Mouse (Mus musculus): ENCODE data around the gene Ptar1.

The Ptar1 gene

DNA sequence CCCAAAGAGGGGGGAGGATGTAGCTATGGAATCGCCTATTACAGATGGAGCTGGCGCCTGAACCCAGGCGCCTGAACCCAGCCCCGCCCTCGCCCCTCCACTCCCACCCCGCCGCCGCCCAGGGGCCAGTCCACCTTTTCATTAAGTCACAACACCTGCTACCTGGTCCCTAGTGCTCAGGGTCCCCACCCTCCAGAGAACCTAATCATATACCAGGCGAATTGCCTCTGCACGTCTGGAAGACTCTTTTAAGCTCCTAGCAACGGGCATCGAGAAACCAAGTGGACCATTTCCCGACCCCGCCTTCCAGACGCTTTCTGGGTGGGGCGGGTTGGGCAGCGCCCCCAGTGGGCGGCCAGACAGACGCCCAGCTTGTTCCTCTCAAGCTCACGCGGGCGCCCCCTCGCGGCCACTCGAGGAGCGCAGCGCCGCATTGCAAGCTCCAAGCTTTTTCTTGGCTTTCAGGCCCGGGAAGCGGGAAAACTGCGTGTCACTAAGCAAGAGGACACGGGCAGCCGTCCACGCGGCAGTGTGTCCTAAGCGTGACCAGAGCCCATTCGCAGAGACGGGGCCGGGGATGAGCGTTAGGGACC is 70.8 kb downstream of the Ptar1 start:
- in situ Hi-C loops (cut with MboI; ENCODE audit: low sequenced_read_pairs), result no loop called here

DNA sequence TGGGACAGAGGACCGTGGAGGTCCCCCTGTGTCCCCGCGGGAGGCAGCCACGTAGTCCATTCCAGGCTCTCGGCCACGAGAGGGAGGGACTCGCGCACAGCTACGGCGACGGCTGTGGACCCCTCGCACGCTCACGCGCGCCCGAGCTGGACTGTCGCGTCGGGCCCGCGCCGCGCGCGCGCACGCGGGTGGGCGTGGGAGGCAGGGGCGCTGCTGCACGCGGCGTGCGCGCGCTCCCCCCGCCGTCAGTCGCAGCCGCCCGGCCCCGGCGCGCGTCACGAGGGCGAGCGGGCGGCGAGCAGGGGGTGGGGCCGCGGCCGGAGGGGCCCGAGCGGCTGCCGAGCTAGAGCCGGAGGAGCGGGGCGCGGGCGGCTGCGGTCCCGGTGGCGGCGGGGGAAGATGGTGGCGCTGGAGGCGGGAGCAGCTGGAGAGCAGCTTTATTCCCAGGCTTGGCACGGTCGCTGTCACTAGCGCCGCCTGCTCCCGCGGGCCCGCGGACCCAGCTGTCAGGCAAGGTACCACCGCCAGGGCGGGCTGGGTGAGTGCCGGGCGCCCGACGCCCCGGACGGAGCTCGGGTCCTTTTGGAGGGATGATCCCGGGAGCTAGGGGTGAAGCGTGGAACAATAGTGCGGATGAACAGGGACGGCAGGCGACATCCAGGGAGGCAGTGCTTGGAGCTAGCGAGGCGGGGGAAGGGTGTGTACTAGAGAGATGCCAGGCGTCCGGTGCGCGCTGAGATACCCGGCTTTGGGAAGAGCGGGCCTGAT is 71.5 kb downstream of the Ptar1 start, which contains the start of gene Apba1:
Gene Apba1, plus strand, starts transcription at position 334 of the 768 bp plus-strand sequence.
- in situ Hi-C loops (cut with MboI; ENCODE audit: low sequenced_read_pairs), result no loop called here

DNA sequence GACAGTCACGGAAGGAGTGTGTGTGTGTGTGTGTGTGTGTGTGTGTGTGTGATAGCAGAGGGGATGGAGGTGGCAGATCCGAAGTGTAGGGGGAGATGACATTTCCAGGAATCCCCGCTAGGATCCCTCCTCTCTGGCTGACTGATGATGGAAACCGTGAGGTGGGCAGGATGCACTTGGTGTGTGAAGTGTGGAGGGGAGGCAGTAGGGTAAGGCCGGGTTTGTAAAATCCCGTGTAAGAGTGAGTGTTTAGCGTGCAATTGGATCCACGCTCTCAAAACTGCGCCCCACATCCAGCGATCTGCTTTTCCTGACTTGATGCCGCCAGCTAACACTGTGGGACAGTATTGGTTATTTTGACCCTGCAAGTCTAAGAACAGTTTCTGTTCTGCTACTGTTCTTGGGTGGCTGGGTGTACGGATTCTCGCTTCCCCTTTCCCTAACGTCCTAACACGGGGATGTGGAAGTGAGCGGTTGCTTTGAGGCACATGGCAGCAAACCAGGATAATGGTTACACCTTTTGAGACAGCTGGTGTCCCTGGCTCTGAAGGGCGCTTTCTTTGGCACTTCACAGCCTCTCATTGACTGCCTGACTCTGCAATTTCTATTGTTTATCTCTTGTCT is 72.2 kb downstream of the Ptar1 start:
- in situ Hi-C loops (cut with MboI; ENCODE audit: low sequenced_read_pairs), result no loop called here

DNA sequence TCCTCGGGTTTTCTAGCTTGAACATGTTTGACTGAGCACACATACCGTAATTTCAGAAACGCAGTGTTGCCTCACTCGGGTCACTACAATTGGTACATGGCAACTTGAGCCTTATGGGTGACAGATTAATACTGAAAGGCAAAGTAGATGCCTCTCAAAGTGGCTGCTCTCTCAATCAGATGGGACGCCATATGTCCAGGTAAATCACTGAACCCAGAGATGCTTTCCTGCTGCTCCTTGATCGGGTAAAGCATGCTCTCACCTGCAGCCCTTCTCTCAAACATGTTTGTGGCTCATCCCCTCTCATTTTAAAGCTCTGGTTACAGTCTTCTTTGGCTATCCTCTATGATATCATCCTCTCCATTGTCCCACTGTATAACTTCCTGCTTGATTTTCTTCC is 76.1 kb downstream of the Ptar1 start:
- in situ Hi-C loops (cut with MboI; ENCODE audit: low sequenced_read_pairs), result no loop called here

DNA sequence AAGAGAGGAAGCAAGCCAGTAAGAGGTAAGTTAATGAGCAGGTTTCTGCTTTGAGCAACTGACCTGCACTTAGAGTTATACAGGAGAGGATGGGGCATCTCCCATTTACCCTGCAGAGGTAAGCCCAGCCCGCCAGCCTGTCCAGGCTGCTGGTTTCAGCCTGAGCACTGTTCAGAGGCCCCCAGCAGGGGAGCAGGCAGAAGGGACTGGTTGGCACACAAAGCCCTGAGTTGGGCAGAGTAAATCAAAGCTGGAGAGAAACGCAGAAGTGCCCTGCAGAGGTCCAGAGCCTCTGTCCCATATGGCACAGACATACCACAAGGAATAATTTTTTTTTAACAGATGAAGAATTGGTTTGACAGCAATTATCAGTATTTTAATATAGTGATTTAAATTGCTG is 76.8 kb downstream of the Ptar1 start:
- in situ Hi-C loops (cut with MboI; ENCODE audit: low sequenced_read_pairs), result no loop called here

DNA sequence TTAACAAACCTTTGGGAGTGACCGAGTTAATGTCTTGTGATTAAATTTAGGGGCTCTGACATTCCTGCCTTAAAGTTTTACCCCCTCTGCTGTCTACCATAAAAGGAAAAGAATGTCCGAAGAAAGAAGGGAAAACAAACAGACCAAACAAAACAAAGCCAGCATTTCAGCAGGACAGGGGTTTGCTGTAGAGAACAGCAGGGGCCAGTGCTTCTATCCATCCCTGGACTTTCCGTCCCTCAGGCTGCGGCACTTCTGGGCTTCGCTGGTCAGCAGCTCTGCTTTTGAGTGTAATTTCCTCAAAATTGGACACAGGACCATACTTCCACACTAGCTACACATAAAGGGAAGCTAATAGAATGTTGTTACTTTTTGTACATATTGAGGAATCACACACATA is 81.6 kb downstream of the Ptar1 start:
- in situ Hi-C loops (cut with MboI; ENCODE audit: low sequenced_read_pairs), result no loop called here

DNA sequence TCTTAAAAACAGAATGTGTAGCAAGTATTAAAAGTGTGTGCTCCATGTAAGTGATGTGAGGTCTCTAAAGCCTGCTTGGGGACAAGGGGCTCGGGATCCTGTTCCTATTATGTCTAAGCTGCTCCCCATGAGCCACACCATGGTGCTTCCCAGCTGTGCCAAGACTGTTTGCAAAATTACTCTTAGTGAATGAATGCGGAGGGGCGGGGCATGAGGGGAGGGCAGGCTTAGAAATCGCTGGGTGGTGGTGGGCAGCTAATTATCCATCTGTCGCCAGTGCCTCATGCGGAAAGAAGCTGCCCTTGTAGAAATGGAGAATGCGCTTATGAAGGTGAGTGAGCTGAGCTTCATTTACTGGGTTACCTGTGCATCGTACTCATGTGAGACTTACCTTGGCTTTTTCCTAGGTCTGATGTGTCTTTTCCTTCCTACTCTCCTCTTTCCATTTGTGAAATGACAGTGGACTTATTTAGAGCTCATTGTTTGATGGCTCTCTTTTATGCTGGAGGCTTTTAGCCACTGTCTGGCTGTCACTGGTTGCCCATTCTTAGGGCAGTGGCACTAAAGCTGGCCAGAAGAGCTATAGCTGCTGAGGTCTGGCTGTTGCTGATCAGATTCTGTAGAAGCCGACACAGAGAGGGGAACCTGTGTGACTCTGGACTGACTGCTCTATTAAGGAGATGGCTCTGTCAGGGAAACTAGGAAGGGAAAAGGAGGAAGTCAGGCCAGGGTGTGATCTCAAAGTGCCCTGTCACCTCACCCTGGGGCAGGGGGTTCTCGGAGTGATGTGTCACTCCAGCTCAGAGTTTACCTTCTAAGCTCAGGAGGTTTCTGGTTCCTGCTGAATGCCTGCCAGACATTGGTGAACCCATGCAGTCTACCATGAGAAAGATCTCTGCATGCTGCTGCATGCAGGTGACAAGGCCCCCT is 83.5 kb downstream of the Ptar1 start:
- in situ Hi-C loops (cut with MboI; ENCODE audit: low sequenced_read_pairs), result no loop called here

DNA sequence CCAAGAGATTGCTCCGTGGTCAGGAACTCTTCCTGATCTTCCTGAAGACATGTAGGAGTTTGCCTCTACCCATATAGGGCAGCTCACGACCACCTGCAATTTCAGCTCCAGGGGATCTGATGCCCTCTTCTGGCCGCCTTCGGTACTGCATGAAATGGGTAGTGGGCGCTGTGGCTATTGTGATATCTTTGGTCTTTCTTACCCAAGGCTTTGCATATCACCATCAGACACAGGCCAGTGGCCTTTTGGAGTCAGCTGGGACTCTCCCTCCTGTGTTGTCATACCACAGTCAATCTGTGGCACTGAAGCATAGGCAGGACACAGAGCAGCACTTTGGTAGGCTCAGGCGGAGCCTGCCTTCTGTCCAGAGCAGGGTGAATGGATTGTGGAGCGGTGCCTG is 84.7 kb downstream of the Ptar1 start:
- in situ Hi-C loops (cut with MboI; ENCODE audit: low sequenced_read_pairs), result no loop called here

DNA sequence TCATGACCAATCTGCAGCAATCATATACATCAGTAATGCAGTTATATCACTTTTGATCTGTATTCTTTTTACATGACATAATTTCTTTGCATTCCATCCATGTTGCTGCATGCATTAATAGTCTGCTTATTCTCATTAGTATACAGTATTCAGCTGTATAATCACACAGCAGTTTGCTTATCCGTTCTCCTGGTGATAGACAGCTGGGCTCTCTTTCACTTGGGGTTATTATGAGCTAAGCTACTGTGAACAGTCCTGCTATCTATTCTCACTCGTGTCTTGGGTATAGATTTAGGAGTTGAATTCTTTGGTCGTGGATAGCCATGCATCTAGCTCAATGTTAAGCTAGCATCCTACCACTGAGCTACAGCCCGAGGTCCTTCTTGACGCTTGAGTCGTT is 88.1 kb downstream of the Ptar1 start:
- in situ Hi-C loops (cut with MboI; ENCODE audit: low sequenced_read_pairs), result no loop called here

- in situ Hi-C loops (cut with MboI; ENCODE audit: low sequenced_read_pairs), result no loop called here
Measured at GRCm38 (mm10) chr19:23779130-23779529, 91.9 kb downstream of the Ptar1 start.

DNA sequence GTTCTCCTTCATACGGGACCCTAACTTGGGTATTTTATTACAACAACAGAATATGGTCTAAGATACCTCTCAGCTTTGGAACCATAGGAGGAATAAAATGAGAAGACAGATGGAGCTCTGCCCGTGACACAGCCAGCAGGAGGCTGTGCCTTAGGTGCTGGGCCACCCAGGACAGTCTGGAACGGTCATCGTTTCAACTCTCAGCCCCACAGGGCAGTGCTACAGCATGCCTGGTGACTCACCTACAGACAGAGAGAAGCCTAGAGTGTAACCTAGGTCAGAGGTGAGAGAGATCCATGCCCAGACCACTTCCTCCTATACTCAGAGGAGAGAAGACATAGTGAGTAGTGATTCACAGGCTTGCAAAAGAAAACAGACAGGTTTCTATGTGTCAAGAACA is 92.9 kb downstream of the Ptar1 start:
- in situ Hi-C loops (cut with MboI; ENCODE audit: low sequenced_read_pairs), result no loop called here

Measured in CH12F3 (cell line).